Mouse (Mus musculus) 3T3-L1 (cell line): Measurements from ENCODE around the gene Usp48.

Experiments
- DNase-seq: peaks from one replicate; pipeline ENCODE4 v3.0.0-alpha.2; 2015; ENCODE audit warnings: low read depth, low spot score

Usp48 gene

GRCm38 (mm10) chr4:137661078-137661450 lies 67.5 kb downstream of the Usp48 start:
- DNase-seq, result no peak

DNA sequence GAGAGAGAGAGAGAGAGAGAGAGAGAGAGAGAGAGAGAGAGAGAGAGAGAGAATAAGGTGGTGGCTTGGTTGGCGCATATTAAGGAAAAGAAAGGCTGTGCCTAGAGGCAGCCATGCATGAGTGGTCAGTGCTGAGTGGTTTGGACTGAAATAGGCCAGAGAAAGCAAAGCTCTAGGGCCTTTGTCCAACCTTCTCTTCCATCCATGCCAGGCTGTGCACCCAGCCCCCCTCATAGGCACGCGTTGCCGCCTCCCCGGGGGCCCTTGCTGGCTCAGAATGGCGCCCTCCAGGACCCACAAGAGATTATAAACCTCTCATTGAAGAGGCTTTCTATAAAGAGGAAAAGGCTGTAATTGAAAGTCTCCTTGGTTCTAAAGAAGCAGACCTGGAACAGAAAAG lies 68.0 kb downstream of the Usp48 start:
- no peak for DNase-seq

DNA sequence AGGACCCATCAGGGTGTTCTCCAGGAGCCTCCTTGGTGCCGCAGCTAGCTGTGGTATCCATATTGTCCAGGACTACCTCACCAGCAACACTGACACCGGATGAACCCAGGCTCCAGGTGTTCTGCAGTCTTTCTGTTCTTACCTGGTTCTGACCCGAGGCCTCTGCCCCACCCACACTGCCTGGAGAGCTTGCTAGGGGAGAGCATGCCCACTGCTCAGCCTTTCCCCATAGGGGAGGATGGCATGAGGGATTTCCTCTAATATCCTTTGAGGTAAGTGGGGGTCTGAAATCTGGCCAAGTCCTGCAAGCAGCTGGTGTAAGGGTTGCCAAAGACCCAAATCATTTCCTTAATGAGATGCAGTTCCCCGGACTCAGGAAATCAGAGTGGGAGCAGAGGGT lies 69.9 kb downstream of the Usp48 start:
- no peak for DNase-seq

GRCm38 (mm10) chr4:137664433-137664979 lies 71.0 kb downstream of the Usp48 start, which contains the start of gene Rap1gap:
Gene Rap1gap, plus strand, starts transcription at chr4:137664726.
- no peak for DNase-seq

DNA sequence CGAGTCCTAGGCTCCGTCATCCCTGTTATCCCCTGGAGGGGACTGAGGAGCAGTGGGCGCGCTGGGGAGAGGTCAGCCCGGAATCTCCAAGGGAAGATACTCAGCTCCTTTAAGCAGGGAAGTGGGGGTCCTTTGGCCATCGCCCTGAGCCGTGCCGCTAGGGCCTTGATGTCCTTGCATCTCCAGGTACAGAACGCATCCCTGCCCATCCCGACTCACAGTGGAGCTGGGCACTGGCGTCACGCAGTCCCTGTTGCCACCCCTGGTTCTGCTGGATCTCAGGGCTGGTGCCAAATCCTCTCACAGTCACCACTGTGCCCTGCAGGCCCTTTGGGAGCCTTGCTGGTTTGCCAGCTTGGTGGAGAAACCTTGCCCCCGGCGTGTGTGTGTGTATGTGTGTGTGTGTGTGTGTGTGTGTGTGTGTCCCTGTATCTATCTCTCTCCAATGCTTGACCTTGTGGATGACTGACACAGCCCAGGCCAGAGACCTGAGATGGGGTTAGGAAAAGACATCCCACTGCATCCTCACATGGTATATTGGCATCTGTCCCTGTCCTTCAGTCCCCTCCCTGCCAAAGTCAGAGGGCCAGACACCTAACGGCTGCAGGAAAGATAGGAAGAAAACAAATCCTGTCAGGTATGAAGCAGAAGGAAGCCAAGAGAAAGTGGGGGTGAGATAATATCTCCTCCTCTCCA lies 71.6 kb downstream of the Usp48 start:
- DNase-seq, result no peak

- DNase-seq, result no peak
These were observed 72.2 kb downstream of the Usp48 start for GRCm38 (mm10) chr4:137665791-137666190.

DNA sequence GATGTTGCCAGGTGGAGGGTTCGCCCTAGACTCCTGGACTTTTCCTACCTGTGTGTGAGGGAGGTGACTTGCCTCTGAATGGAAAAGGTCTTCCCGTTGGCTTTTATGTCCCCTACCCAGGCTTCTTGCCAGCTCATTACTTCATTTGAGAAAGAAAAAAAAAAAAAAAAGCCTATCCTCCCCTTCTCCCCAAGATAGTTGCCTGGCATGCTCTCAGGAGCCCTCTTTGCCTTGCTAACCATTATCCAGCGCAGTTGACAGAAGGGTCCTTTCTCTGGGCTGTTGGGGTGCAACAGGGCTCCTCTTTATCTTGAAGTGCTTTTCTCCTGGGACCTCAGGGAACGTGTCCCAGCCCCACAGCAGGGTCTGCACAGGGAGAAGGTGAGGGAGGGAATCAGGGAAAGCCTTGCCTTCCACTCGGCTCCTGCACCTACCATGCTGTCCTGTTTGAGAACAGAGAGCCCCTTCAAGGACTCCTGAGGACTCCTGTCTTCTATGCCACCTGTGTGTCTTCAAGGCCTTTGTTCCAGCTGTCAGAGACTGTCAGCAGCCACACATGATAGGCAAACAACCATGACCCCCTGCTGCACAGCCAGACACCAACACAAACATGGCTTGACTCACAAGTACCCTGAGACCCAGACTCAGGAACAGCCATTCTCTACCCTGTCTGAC lies 72.9 kb downstream of the Usp48 start:
- DNase-seq, result no peak

DNA sequence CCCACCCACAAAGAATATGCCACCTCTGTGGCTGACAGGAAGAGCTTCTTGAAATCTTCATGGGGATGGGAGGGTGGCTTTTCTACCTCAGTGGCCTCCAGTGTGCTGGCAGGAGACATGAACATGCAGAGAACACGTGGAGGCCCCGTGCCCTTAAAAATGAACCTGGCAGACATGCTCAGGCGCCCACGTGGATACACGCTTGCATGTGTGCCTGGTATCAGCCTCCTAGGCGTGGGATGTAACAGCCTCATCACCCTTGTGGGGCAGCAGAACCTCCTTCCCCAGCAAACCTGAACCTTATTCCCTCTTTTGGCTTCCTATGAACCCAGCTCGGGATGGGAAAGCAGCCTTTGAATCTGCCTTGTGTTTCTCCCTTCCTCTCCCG lies 73.4 kb downstream of the Usp48 start:
- DNase-seq, result no peak

DNA sequence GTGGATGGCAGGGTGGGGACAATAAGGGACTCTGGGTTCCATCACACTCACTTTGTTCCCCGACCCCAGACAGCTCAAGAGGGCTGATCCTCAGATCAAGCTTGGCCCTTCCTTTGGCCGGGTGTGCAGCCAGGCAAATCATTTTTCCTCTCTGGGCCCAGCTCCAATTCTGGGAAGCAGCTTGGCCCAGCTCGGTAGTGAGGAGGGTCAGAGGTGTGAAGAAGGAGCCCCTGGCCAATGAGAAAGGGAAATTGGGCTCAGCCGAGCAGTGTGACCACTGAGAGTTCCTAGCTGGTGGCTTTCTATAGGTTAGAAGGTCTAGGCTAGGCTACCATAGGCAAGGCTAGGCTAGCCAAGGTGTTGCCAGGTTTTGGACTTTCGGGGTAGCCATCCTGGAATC lies 74.2 kb downstream of the Usp48 start:
- no peak for DNase-seq

DNA sequence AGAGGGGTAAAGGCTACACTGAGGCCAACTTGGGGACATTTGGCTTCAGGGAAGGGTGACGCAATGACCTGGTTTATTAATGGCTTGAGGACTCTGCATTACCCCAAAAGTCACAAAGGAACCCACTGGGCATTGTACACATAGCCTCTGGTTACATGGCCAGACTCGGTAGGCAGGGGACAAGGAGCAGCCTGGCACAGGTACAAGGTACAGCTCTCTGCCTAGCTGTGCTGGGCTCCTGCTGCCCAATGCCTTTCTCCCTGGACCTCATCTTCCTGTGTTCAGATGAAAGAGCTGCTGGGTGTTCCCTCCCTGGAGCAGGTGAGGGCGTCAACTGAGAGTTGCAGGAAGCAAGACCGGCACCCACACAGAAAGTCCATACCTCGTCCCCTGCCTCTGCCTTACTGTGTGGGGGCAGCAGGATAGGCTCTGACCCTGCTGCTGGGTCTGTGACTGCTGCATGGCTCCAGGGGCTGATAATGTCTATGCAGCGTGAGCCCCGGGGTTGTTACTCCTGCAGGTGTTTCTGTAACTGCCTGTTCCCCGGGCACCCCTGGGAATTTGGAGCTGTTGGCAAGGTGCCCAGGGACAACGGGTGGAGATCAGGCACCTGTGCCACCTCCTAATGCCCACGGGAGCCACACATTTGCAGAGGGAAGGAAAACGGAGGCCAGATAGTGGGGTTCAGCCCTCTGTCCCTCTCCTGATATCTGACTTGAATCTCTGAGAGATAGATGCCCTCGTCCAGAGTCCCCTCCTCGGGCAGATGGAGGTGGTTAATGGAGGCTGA lies 78.4 kb downstream of the Usp48 start:
- DNase-seq, result no peak

GRCm38 (mm10) chr4:137675566-137675965 lies 82.0 kb downstream of the Usp48 start:
- DNase-seq, result no peak

- DNase-seq, result peak; percentile 71
These were observed 82.5 kb downstream of the Usp48 start for GRCm38 (mm10) chr4:137676057-137676456.

DNA sequence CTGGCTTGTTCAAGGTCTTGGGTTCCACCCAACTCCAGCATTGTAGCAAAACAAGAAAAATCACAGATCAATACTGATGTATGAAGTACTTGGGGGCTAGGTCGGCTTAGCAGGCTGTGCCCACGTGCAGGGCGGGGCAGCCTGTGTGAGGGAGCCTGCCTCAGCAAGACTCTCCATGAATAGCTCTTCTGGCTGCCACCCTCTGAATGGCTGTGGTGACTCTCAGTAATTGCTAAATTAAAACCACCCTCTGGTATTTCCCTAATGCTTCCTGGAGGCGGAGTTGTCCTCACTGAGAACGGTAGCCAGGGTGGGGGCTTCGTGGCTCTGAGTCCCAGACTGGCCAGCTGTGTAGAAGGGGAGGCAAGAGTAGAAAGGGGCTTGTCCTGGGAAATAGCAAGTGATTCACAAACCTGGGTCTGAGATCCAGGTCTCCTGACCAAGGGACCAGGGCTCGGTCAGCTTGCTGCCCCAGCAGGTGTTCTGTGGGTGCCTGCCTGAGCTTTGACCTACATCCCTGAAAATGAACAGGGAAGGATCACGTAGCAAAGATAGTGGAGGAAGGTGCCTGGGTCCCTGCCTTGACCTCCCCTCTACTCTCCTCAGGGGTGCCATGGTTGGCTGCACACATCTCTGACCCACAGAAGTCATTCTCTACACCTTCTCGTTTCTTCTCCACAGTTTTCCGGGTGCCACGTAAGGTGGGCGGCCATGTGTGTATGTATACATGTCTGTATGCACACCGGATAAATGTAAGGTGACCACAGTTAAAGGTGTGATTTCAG lies 83.3 kb downstream of the Usp48 start:
- DNase-seq, result no peak

GRCm38 (mm10) chr4:137677906-137678305 lies 84.4 kb downstream of the Usp48 start:
- DNase-seq, result no peak

- DNase-seq, result no peak
These were observed 85.0 kb downstream of the Usp48 start for GRCm38 (mm10) chr4:137678568-137678967.

GRCm38 (mm10) chr4:137679979-137680550 lies 86.5 kb downstream of the Usp48 start:
- DNase-seq, result no peak

GRCm38 (mm10) chr4:137680721-137681120 lies 87.2 kb downstream of the Usp48 start:
- no peak for DNase-seq

DNA sequence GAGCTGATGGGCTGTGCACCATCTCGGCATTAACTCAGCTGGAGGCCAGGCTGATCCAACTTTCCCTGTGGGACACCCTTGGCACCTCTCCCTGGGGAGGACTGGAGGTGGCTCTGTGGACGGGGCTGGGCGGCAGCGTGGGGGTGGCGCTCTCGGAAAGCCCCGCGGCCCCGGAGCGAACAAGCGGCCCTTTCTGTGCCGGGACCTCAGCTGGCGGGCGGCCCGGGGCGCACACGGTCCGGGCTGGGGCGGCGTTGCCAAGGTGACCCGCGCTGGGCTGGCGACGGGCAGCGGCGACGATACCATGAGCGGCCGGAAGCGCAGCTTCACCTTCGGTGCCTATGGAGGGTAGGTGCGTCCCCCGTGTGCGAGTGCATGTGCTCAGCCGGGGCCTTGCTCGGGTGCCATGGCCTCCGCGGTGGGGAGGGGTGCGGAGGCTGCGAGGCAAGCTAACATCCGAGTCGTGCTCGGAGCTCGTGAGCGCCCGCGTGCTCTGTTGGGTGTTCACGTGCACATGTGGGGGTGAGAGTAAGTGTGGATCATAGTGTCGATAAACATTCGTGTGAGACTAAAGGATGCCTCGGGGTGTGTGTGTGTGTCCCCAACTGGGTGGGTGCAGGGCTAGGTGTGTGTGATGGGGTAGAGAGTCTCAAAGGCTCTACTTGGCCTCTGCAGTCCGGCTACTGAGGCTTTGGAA lies 88.0 kb downstream of the Usp48 start:
- no peak for DNase-seq

- DNase-seq, result peak; percentile 47
These were observed 89.5 kb downstream of the Usp48 start for GRCm38 (mm10) chr4:137682961-137683453.

DNA sequence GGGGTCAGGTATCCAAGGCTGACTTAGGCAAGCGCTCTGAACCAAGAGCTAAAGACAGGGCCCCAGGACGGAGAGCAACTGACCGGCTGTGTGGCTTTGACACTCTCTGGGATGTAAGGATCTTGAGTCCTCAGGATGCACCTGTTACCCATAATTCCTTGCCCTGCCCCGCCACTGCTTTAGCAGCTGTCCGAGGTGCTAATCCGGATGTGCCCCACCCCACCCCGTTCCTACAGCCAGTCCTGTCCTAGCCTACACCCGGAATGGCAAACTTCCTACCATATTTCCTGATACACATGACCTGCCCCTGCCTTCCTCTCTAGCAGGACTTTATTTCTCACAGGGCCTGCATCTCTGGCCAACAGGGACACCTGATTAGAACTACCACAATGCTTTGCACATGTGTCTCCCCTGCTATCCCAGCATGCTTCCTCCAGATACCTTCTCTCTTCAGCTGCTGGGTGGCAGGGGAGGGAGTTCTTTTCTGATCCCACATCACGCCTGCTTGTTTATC lies 91.3 kb downstream of the Usp48 start:
- no peak for DNase-seq
